Mouse (Mus musculus) small intestine, adult 2 months (tissue): Measurements from ENCODE around the gene Grk2.

Source experiments
- CTCF ChIP-seq: fragments of 200-500 bp; IDR thresholded peaks from 2 replicates; pipeline ENCODE4 v1.5.1; 2012; ENCODE audit warnings: low read depth, mild to moderate bottlenecking, control low read depth, inconsistent platforms, low read length, moderate library complexity, mixed read lengths; ENCODE audit not compliant: insufficient replicate concordance, insufficient read length; ENCODE audit errors: extremely low read depth
- POLR2A ChIP-seq: fragments of 200-500 bp; IDR thresholded peaks from 2 replicates; pipeline ENCODE4 v1.6.1; 2012; ENCODE audit warnings: low read depth, mild to moderate bottlenecking, control low read depth, inconsistent platforms, low read length, moderate library complexity

- TF ChIP-seq CTCF, result no peak
- TF ChIP-seq POLR2A, result 0 out of 2 replicates have a peak, but pooled peaks have one; percentile 20
Measured at GRCm38 (mm10) chr19:4301735-4302651, 4.0 kb downstream of the Grk2 start.
